Mouse (Mus musculus) neural tube, embryonic 11.5 days (tissue): ENCODE results near the gene Gpa33. TPM values are rescaled to one million over a fixed set of nuclear protein-coding genes. Genes with fewer than 3 reads are reported as not detected.

Experiments
- ATAC-seq: fragments of 200-750 bp; cut with Nextera tagmentation; 2 replicates; pipeline ENCODE4 v1.8.0; 2017; ENCODE audit warnings: moderate number of reproducible peaks, mild to moderate bottlenecking, moderate TSS enrichment, moderate library complexity; ENCODE audit not compliant: insufficient read depth, low FRiP score, low TSS enrichment
- DNase-seq: peaks from one replicate; pipeline ENCODE4 v3.0.0-alpha.2; 2015; ENCODE audit warnings: low spot score
- H3K27ac ChIP-seq: fragments of 300-500 bp; sonication (generic); 2 replicates; pipeline ENCODE4 v1.5.1; 2014; ENCODE audit warnings: low read depth, mild to moderate bottlenecking, low read length
- H3K27me3 ChIP-seq: fragments of 300-500 bp; sonication (generic); 2 replicates; pipeline ENCODE4 v1.6.1; 2014; ENCODE audit warnings: mild to moderate bottlenecking, low read length, mixed read lengths; ENCODE audit not compliant: control insufficient read depth, insufficient read depth
- H3K36me3 ChIP-seq: fragments of 300-500 bp; sonication (generic); 2 replicates; pipeline ENCODE4 v1.6.1; 2014; ENCODE audit warnings: mild to moderate bottlenecking, low read length, moderate library complexity, mixed read lengths; ENCODE audit not compliant: control insufficient read depth, insufficient read depth
- H3K4me1 ChIP-seq: fragments of 300-500 bp; sonication (generic); 2 replicates; pipeline ENCODE4 v1.6.1; 2014; ENCODE audit warnings: low read length, mixed read lengths; ENCODE audit not compliant: control insufficient read depth, insufficient read depth
- H3K4me2 ChIP-seq: fragments of 300-500 bp; sonication (generic); 2 replicates; pipeline ENCODE4 v1.6.1; 2014; ENCODE audit warnings: low read depth, mild to moderate bottlenecking, moderate library complexity
- H3K4me3 ChIP-seq: fragments of 300-500 bp; sonication (generic); 2 replicates; pipeline ENCODE4 v1.5.1; 2014; ENCODE audit warnings: low read depth, low read length
- H3K9ac ChIP-seq: fragments of 300-500 bp; sonication (generic); 2 replicates; pipeline ENCODE4 v1.6.1; 2014; ENCODE audit warnings: mild to moderate bottlenecking, low read length
- H3K9me3 ChIP-seq: fragments of 300-500 bp; sonication (generic); 2 replicates; pipeline ENCODE4 v1.6.1; 2016; ENCODE audit warnings: low read length; ENCODE audit not compliant: control insufficient read depth
- WGBS: fragments of 180-500 bp; shearing (Covaris S2); extraction: QIAGEN DNeasy Blood & Tissue Kit; methylation state at CpG from one replicate; pipeline ENCODE4 v1.1.7; 2014; 5-methylcytosine and 5-hydroxymethylcytosine counted together
- polyA plus RNA-seq: library from polyadenylated mRNA; unstranded; fragments of >200 nt; fragmentation: Nextera tagmentation; extraction: Ambion mirVana; gene quantifications from 2 replicates; pipeline ENCODE4 v1.2.1, GENCODE M21; 2014

The Gpa33 gene
- polyA plus RNA-seq, 1 experiment from 2014 or later, result 0.21 TPM

DNA sequence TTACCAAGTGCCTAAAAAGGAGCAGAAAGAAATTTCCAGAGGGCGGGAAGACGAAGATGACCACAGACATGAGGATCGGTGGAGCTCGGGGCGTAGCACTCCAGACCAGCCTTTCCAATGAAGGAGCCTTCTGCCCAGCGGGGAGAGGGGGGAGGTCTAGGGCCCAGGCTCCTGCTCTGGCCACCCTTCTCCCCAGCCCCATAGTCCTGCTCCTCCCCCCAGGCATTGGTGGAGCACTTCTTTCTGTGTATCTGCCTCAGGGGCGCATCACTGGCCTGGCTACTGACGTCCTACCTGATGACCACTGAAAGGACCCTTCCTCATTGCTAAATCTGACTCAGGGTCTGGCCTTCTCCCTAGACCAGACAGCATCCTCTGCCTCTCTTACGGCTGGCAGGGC lies 35.1 kb downstream of the Gpa33 start:
- WGBS, result 90% methylated on average over 9 of the region's 9 CpGs
- Histone ChIP-seq H3K4me1 (no peaks in the 10 kb centered on the region), H3K4me2 (no peak overlapping the region), H3K4me3 (no peak overlapping the region), H3K9ac (no peak overlapping the region), H3K27ac (no peak overlapping the region), H3K36me3 (no peaks in the 10 kb centered on the region), H3K9me3 (no peaks in the 10 kb centered on the region), H3K27me3 (no peaks in the 10 kb centered on the region; the same call in 1 of the 2 replicates)
- ATAC-seq, result no peak
- DNase-seq, result no peak

DNA sequence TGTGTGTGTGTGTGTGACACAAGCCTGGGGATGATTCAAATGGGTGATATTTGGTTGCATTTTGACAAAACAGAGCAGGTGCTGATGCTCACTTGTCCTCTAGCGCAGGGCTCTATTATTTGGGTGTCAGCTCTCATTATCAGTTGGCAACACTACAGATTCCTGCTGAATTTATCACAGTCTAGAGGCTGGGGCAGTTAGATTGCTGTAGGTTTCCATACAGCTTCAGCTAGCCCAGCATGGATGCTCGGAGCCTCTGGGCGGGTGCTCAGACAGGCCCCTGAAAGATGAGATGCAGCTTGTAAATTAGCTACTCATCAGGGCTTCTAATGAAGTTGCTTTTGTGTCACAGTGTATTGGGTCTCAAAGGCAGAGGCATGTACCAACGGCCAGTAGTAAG lies 37.4 kb downstream of the Gpa33 start:
- no peaks in the 10 kb centered on the region for H3K27me3 ChIP-seq
- H3K36me3 ChIP-seq, result no peaks in the 10 kb centered on the region
- H3K4me3 ChIP-seq, result no peak overlapping the region
- 85% methylated on average over 4 of the region's 4 CpGs for WGBS
- no peak overlapping the region for H3K4me2 ChIP-seq
- ATAC-seq (no peak), DNase-seq (no peak)
- no peaks in the 10 kb centered on the region for H3K9me3 ChIP-seq
- no peak overlapping the region for H3K27ac ChIP-seq
- H3K4me1 ChIP-seq, result no peaks in the 10 kb centered on the region
- no peak overlapping the region for H3K9ac ChIP-seq

GRCm38 (mm10) chr1:166168017-166168416 lies 38.0 kb downstream of the Gpa33 start:
- no peaks in the 10 kb centered on the region for H3K9me3 ChIP-seq
- no peaks in the 10 kb centered on the region for H3K4me1 ChIP-seq
- no peaks in the 10 kb centered on the region for H3K27me3 ChIP-seq
- no peak overlapping the region for H3K4me3 ChIP-seq
- DNase-seq (no peak), ATAC-seq (no peak)
- no peaks in the 10 kb centered on the region for H3K36me3 ChIP-seq
- no peak overlapping the region for H3K27ac ChIP-seq
- 96% methylated on average over 7 of the region's 7 CpGs for WGBS
- H3K9ac ChIP-seq, result no peak overlapping the region
- H3K4me2 ChIP-seq, result no peak overlapping the region

DNA sequence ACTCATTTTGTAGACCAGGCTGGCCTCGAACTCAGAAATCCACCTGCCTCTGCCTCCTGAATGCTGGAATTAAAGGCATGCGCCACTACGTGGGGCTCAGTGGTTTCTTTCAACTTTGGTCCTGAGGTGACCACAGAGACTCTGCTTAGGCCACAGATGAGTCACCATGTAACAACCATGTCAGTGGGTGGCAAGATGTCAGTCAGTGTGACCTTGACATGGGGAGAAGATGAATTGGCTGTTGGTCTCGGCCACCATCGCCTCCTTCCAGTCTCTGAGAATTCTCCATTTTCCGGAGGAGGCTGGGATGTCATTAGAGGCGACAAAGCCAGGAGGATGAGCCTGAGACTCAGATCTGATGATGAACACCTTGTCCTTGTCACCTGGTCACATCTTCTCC lies 39.7 kb downstream of the Gpa33 start:
- Histone ChIP-seq H3K4me2 (no peak overlapping the region), H3K4me1 (no peaks in the 10 kb centered on the region), H3K9ac (no peak overlapping the region), H3K9me3 (no peaks in the 10 kb centered on the region), H3K27me3 (no peaks in the 10 kb centered on the region), H3K27ac (no peak overlapping the region), H3K36me3 (no peaks in the 10 kb centered on the region), H3K4me3 (no peak overlapping the region)
- WGBS, result 85% methylated on average over 7 of the region's 7 CpGs
- DNase-seq, result no peak
- ATAC-seq, result no peak

DNA sequence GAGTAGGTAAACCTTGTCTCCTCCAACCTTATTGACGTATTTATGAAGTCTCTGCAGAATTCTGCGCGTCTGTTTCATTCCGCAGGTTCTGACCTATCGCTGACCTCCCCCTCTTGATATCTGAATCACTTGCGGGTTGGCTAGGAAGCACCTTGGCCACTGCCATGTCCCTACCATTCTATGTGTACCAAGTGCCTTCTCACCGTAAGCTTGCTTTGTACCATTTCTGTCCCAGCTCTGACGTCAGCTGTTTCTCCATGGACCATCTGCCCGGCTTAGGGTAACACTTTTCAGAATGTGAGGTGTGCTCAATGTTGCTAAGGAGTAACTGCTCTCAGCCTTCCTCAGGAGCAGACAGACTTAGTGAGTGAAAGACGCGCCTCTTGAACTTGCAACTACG lies 40.8 kb downstream of the Gpa33 start:
- Histone ChIP-seq H3K9me3 (no peaks in the 10 kb centered on the region), H3K4me2 (no peak overlapping the region), H3K4me1 (no peaks in the 10 kb centered on the region), H3K4me3 (no peak overlapping the region), H3K9ac (no peak overlapping the region), H3K27ac (no peak overlapping the region), H3K36me3 (no peaks in the 10 kb centered on the region), H3K27me3 (no peaks in the 10 kb centered on the region)
- no peak for DNase-seq
- 91% methylated on average over 12 of the region's 12 CpGs for WGBS
- ATAC-seq, result no peak

DNA sequence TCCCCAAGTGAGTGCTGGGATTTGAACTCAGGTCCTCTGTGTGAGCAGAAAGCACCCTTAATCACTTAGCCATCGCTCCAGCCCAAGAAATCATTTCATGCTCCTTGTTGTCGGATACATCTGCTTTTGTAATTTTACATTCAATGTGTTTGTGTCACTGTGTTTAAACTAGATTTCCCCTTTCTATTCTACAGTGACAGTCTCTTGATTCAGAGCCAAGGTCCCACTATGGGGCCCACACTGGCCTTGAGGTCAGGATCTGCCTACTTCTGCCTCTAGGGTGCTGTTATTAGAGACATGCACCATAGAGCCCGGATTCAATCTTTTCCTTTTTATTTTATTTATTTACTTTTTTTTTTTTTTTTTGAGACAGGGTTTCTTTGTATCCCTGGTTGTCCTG lies 43.0 kb downstream of the Gpa33 start:
- WGBS, result 81% methylated on average over 3 of the region's 3 CpGs
- Histone ChIP-seq H3K4me3 (no peak overlapping the region), H3K9ac (no peak overlapping the region), H3K36me3 (no peaks in the 10 kb centered on the region), H3K27ac (no peak overlapping the region), H3K27me3 (no peaks in the 10 kb centered on the region), H3K4me1 (no peaks in the 10 kb centered on the region), H3K9me3 (no peaks in the 10 kb centered on the region), H3K4me2 (no peak overlapping the region)
- ATAC-seq (no peak), DNase-seq (no peak)

DNA sequence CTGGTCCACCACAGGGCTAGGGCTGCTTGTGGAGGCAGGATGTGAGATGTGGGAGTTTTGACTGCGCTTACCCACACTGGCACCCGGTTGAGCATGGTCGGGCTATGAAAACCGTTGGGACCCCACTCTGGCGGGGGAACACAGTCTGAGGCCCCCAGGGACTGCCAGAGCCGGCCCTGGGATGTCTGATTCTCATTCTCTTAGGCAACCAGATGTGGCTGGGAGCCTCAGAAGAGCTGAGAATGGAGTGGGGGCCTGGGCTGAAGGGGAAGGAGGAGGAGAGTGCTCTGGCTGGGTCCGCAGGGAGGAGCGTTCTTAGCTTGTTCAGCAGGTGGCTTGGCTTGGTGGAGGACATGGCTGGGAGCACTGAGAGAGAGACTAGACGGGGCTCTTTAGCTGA lies 43.6 kb downstream of the Gpa33 start:
- Histone ChIP-seq H3K4me3 (no peak overlapping the region), H3K36me3 (no peaks in the 10 kb centered on the region), H3K9ac (no peak overlapping the region), H3K4me1 (no peaks in the 10 kb centered on the region), H3K27me3 (no peaks in the 10 kb centered on the region), H3K27ac (no peak overlapping the region), H3K4me2 (no peak overlapping the region), H3K9me3 (no peaks in the 10 kb centered on the region)
- ATAC-seq (no peak), DNase-seq (no peak)
- WGBS, result 67% methylated on average over 9 of the region's 9 CpGs

- H3K4me3 ChIP-seq, result no peak overlapping the region
- no peaks in the 10 kb centered on the region for H3K9me3 ChIP-seq
- H3K4me2 ChIP-seq, result no peak overlapping the region
- WGBS, result 94% methylated on average over 7 of the region's 7 CpGs
- H3K36me3 ChIP-seq, result no peaks in the 10 kb centered on the region
- DNase-seq, result no peak
- H3K27ac ChIP-seq, result no peak overlapping the region
- H3K4me1 ChIP-seq, result peaks cover 3% of the 10 kb centered on the region; the same call in 1 of the 2 replicates
- no peak for ATAC-seq
- no peak overlapping the region for H3K9ac ChIP-seq
- H3K27me3 ChIP-seq, result no peaks in the 10 kb centered on the region
These were observed 51.5 kb downstream of the Gpa33 start for GRCm38 (mm10) chr1:166181510-166181909.

- Histone ChIP-seq H3K36me3 (no peaks in the 10 kb centered on the region), H3K4me3 (no peak overlapping the region), H3K27me3 (no peaks in the 10 kb centered on the region), H3K4me2 (no peak overlapping the region), H3K27ac (no peak overlapping the region), H3K9ac (no peak overlapping the region), H3K9me3 (no peaks in the 10 kb centered on the region), H3K4me1 (peaks cover 3% of the 10 kb centered on the region; the same call in 1 of the 2 replicates)
- ATAC-seq (no peak), DNase-seq (no peak)
- WGBS, result 75% methylated on average over 10 of the region's 10 CpGs
These were observed 53.1 kb downstream of the Gpa33 start for GRCm38 (mm10) chr1:166182952-166183627.
